Comparison of ENCODE assay signal across 14 mouse cellular contexts in the genomic region with DNA sequence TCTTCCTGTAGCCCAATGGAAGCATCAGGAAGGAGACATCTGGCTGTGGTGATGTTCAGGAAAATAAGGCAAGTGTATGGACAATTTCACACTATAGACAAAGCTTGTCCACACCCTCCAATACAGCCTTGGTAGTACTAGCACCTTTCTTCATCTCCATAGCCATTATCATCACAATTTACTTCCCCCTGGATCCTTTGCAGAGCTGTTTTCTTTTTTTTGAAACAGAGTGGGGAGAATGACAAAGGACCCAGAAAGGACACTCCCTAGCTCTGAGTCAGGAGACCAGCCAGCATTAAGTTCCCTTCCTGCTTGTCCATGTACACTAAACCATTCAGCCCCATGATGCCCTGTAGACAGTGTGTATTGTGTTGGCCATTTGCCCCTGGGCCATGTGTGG. TPM values are rescaled to one million over a fixed set of nuclear protein-coding genes. Genes with fewer than 3 reads are reported as not detected.
"Had no signal": no experiment of that assay in that cellular context is flagged by ENCODE, and none has a peak within 500 bp of the region (broad histone marks: within the 10 kb centered on the region; RNA-seq: fewer than 3 reads in every experiment).

No protein-coding gene starts in this region.

RNA-seq across cellular contexts. Expression of gene H2al1o, which starts 54.7 kb away (rescaled TPM):
- total RNA-seq: common myeloid progenitor, adult 5-6 weeks; forebrain, postnatal 0 days; gastrocnemius, adult 18-20 months; gastrocnemius, adult 2 months; gastrocnemius, adult 8-10 months; gastrocnemius, postnatal 10 days; gastrocnemius, postnatal 14 days; gastrocnemius, postnatal 25 days; gastrocnemius, postnatal 36 days; gastrocnemius, postnatal 4 days; granulocyte monocyte progenitor cell, adult 5-6 weeks; heart, adult 18-20 months; heart, adult 2 months; heart, adult 8-10 months had no signal
